Mouse (Mus musculus) midbrain, embryonic 15.5 days (tissue): ENCODE data around the gene Tjp1. TPM values are rescaled to one million over a fixed set of nuclear protein-coding genes. Genes with fewer than 3 reads are reported as not detected.

Experiments
- ATAC-seq: fragments of 200-750 bp; cut with Nextera tagmentation; replicated peaks from 2 replicates; pipeline ENCODE4 v1.8.0; 2017; ENCODE audit warnings: moderate TSS enrichment
- H3K27ac ChIP-seq: fragments of 300-500 bp; sonication (generic); 2 replicates; pipeline ENCODE4 v1.5.1; 2015; ENCODE audit warnings: mild to moderate bottlenecking, inconsistent platforms
- H3K27me3 ChIP-seq: fragments of 300-500 bp; sonication (generic); replicated peaks from 2 replicates; pipeline ENCODE4 v1.6.1; 2015; ENCODE audit warnings: inconsistent platforms
- H3K36me3 ChIP-seq: fragments of 300-500 bp; sonication (generic); replicated peaks from 2 replicates; pipeline ENCODE4 v1.6.1; 2015; ENCODE audit warnings: inconsistent platforms
- H3K4me1 ChIP-seq: fragments of 300-500 bp; sonication (generic); 2 replicates; pipeline ENCODE4 v1.6.1; 2015; ENCODE audit warnings: inconsistent platforms
- H3K4me2 ChIP-seq: fragments of 300-500 bp; sonication (generic); 2 replicates; pipeline ENCODE4 v1.6.1; 2015; ENCODE audit warnings: inconsistent platforms, mild to moderate bottlenecking, moderate library complexity
- H3K4me3 ChIP-seq: fragments of 300-500 bp; sonication (generic); 2 replicates; pipeline ENCODE4 v1.5.1; 2015; ENCODE audit warnings: mild to moderate bottlenecking, inconsistent platforms
- H3K9ac ChIP-seq: fragments of 300-500 bp; sonication (generic); 2 replicates; pipeline ENCODE4 v1.6.1; 2015; ENCODE audit warnings: mild to moderate bottlenecking, inconsistent platforms
- H3K9me3 ChIP-seq: fragments of 300-500 bp; sonication (generic); 2 replicates; pipeline ENCODE4 v1.6.1; 2016; ENCODE audit warnings: inconsistent platforms
- WGBS: fragments of 180-500 bp; shearing (Covaris S2); methylation state at CpG from one replicate; pipeline ENCODE4 v1.1.7; 2015; ENCODE audit warnings: mixed read lengths; 5-methylcytosine and 5-hydroxymethylcytosine counted together
- polyA plus RNA-seq: library from polyadenylated mRNA; unstranded; fragments of >200 nt; fragmentation: Nextera tagmentation; extraction: Ambion mirVana; gene quantifications from 2 replicates; pipeline ENCODE4 v1.2.1, GENCODE M21; 2015

Gene Tjp1
- polyA plus RNA-seq, 1 experiment from 2014 or later, result 33.9 TPM

- 83% methylated on average over 3 of the region's 3 CpGs for WGBS
- Histone ChIP-seq H3K4me3 (no peak overlapping the region), H3K27ac (no peak overlapping the region), H3K36me3 (no peaks in the 10 kb centered on the region), H3K9ac (no peak overlapping the region), H3K27me3 (no peaks in the 10 kb centered on the region), H3K9me3 (no peaks in the 10 kb centered on the region), H3K4me2 (no peak overlapping the region), H3K4me1 (no peaks in the 10 kb centered on the region)
- ATAC-seq, result no peak
Observed at GRCm38 (mm10) chr7:65377521-65377920, 150.1 kb downstream of the Tjp1 start.

- no peak overlapping the region for H3K4me3 ChIP-seq
- no peaks in the 10 kb centered on the region for H3K36me3 ChIP-seq
- no peaks in the 10 kb centered on the region for H3K9me3 ChIP-seq
- H3K27me3 ChIP-seq, result no peaks in the 10 kb centered on the region
- peaks cover 4% of the 10 kb centered on the region; the same call in 1 of the 2 replicates for H3K4me1 ChIP-seq
- H3K27ac ChIP-seq, result no peak overlapping the region
- no peak overlapping the region for H3K4me2 ChIP-seq
- ATAC-seq, result no peak
- 90% methylated on average over 3 of the region's 3 CpGs for WGBS
- no peak overlapping the region for H3K9ac ChIP-seq
Observed at GRCm38 (mm10) chr7:65375621-65376020, 152.0 kb downstream of the Tjp1 start.

- Histone ChIP-seq H3K9ac (no peak overlapping the region), H3K4me2 (no peak overlapping the region), H3K36me3 (no peaks in the 10 kb centered on the region), H3K27me3 (no peaks in the 10 kb centered on the region), H3K4me1 (peaks cover 6% of the 10 kb centered on the region), H3K27ac (no peak overlapping the region), H3K9me3 (no peaks in the 10 kb centered on the region), H3K4me3 (no peak overlapping the region)
- no peak for ATAC-seq
- WGBS, result 77% methylated on average over 8 of the region's 8 CpGs
Observed at GRCm38 (mm10) chr7:65375176-65375575, 152.4 kb downstream of the Tjp1 start.

- Histone ChIP-seq H3K4me2 (no peak overlapping the region), H3K27ac (no peak overlapping the region), H3K36me3 (no peaks in the 10 kb centered on the region), H3K27me3 (no peaks in the 10 kb centered on the region), H3K4me3 (no peak overlapping the region), H3K9ac (no peak overlapping the region), H3K9me3 (no peaks in the 10 kb centered on the region), H3K4me1 (peaks cover 12% of the 10 kb centered on the region)
- no peak for ATAC-seq
- WGBS, result 84% methylated on average over 8 of the region's 8 CpGs
Observed at GRCm38 (mm10) chr7:65373336-65373735, 154.2 kb downstream of the Tjp1 start.

- ATAC-seq, result no peak
- Histone ChIP-seq H3K27ac (no peak overlapping the region), H3K9ac (0 out of 2 replicates have a peak overlapping the region, but pooled peaks have one; percentile 57), H3K4me2 (peak overlapping the region; percentile 85), H3K9me3 (no peaks in the 10 kb centered on the region), H3K36me3 (no peaks in the 10 kb centered on the region), H3K4me1 (peaks cover 12% of the 10 kb centered on the region), H3K4me3 (peak overlapping the region; percentile 79), H3K27me3 (no peaks in the 10 kb centered on the region)
- 38% methylated on average over 6 of the region's 6 CpGs for WGBS
Observed at GRCm38 (mm10) chr7:65371765-65372164, 155.8 kb downstream of the Tjp1 start.

GRCm38 (mm10) chr7:65370787-65371616 lies 156.6 kb downstream of the Tjp1 start:
- peak overlapping the region; percentile 72 for H3K27ac ChIP-seq
- no peaks in the 10 kb centered on the region for H3K9me3 ChIP-seq
- H3K4me1 ChIP-seq, result peaks cover 12% of the 10 kb centered on the region
- peak; percentile 94 for ATAC-seq
- peak overlapping the region; percentile 57 for H3K9ac ChIP-seq
- H3K4me3 ChIP-seq, result peak overlapping the region; percentile 79
- no peaks in the 10 kb centered on the region for H3K27me3 ChIP-seq
- WGBS, result under 1% methylated on average over 84 of the region's 92 CpGs
- no peaks in the 10 kb centered on the region for H3K36me3 ChIP-seq
- H3K4me2 ChIP-seq, result peak overlapping the region; percentile 85

- H3K9me3 ChIP-seq, result no peaks in the 10 kb centered on the region
- H3K36me3 ChIP-seq, result no peaks in the 10 kb centered on the region
- H3K27me3 ChIP-seq, result no peaks in the 10 kb centered on the region
- H3K4me3 ChIP-seq, result peak overlapping the region; percentile 79
- H3K9ac ChIP-seq, result peak overlapping the region; percentile 57
- peak overlapping the region; percentile 85 for H3K4me2 ChIP-seq
- peaks cover 12% of the 10 kb centered on the region for H3K4me1 ChIP-seq
- peak; percentile 38 for ATAC-seq
- WGBS, result under 1% methylated on average over 27 of the region's 46 CpGs
- H3K27ac ChIP-seq, result peak overlapping the region; percentile 72
Observed at GRCm38 (mm10) chr7:65370381-65370786, 157.2 kb downstream of the Tjp1 start.

GRCm38 (mm10) chr7:65369101-65369500 lies 158.5 kb downstream of the Tjp1 start:
- Histone ChIP-seq H3K4me2 (peak overlapping the region; percentile 85), H3K9ac (no peak overlapping the region), H3K27ac (no peak overlapping the region), H3K4me3 (peak overlapping the region; percentile 9), H3K4me1 (peaks cover 12% of the 10 kb centered on the region), H3K9me3 (no peaks in the 10 kb centered on the region), H3K27me3 (no peaks in the 10 kb centered on the region), H3K36me3 (no peaks in the 10 kb centered on the region)
- no peak for ATAC-seq
- 12% methylated on average over 5 of the region's 5 CpGs for WGBS

GRCm38 (mm10) chr7:65367386-65368245 lies 160.0 kb downstream of the Tjp1 start:
- Histone ChIP-seq H3K4me2 (no peak overlapping the region), H3K4me3 (no peak overlapping the region), H3K9ac (no peak overlapping the region), H3K4me1 (peaks cover 12% of the 10 kb centered on the region), H3K27me3 (no peaks in the 10 kb centered on the region), H3K27ac (no peak overlapping the region), H3K9me3 (no peaks in the 10 kb centered on the region), H3K36me3 (no peaks in the 10 kb centered on the region)
- 78% methylated on average over 16 of the region's 16 CpGs for WGBS
- no peak for ATAC-seq

GRCm38 (mm10) chr7:65366153-65366552 lies 161.4 kb downstream of the Tjp1 start:
- Histone ChIP-seq H3K27me3 (no peaks in the 10 kb centered on the region), H3K9me3 (no peaks in the 10 kb centered on the region), H3K4me3 (no peak overlapping the region), H3K4me1 (peaks cover 8% of the 10 kb centered on the region), H3K4me2 (no peak overlapping the region), H3K27ac (no peak overlapping the region), H3K36me3 (no peaks in the 10 kb centered on the region), H3K9ac (no peak overlapping the region)
- 7% methylated on average over 1 of the region's 1 CpGs for WGBS
- ATAC-seq, result no peak

- 79% methylated on average over 4 of the region's 4 CpGs for WGBS
- H3K9ac ChIP-seq, result no peak overlapping the region
- H3K27ac ChIP-seq, result no peak overlapping the region
- no peak for ATAC-seq
- no peaks in the 10 kb centered on the region for H3K36me3 ChIP-seq
- H3K27me3 ChIP-seq, result no peaks in the 10 kb centered on the region
- H3K4me2 ChIP-seq, result no peak overlapping the region
- H3K9me3 ChIP-seq, result no peaks in the 10 kb centered on the region
- H3K4me3 ChIP-seq, result no peak overlapping the region
- H3K4me1 ChIP-seq, result peaks cover 8% of the 10 kb centered on the region
Observed at GRCm38 (mm10) chr7:65365560-65365959, 162.0 kb downstream of the Tjp1 start.

- H3K9ac ChIP-seq, result no peak overlapping the region
- no peak overlapping the region for H3K4me2 ChIP-seq
- no peak overlapping the region for H3K27ac ChIP-seq
- H3K36me3 ChIP-seq, result no peaks in the 10 kb centered on the region
- WGBS, result 59% methylated on average over 3 of the region's 3 CpGs
- no peaks in the 10 kb centered on the region for H3K27me3 ChIP-seq
- ATAC-seq, result no peak
- H3K4me1 ChIP-seq, result peaks cover 10% of the 10 kb centered on the region
- no peaks in the 10 kb centered on the region for H3K9me3 ChIP-seq
- no peak overlapping the region for H3K4me3 ChIP-seq
Observed at GRCm38 (mm10) chr7:65360278-65360677, 167.3 kb downstream of the Tjp1 start.
